ENCODE assay signal across 20 mouse cellular contexts in the genomic region with DNA sequence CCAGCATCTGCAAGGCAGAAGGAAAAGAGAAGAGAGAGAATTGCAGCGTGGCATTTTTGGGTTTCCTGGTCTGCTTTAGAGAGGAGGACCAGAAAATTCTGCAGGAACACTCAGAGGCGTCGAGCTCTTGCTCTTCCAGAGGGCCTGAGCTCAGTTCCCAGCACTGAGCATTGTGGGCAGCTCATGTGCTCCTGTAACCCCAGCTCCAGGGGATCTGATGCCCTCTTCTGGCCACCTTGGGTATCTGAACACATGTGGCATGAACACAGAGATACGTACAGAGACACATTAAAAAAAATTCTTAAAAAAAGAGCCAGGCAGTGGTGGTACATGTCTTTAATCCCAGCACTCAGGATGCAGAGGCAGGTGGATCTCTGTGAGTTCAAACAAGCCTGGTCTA. TPM values are rescaled to one million over a fixed set of nuclear protein-coding genes. Genes with fewer than 3 reads are reported as not detected.
A peak's percentile ranks its signal among the peaks of the same experiment; 100 is the strongest.
DNase-seq lines count a peak whose midpoint lies in the region; ATAC-seq and TF ChIP-seq lines count a peak whose summit lies in the region.
"Had no signal": no experiment of that assay in that cellular context is flagged by ENCODE, and none has a peak within 500 bp of the region (broad histone marks: within the 10 kb centered on the region; RNA-seq: fewer than 3 reads in every experiment).

No protein-coding gene starts in this region.

- 0 out of 2 replicates have a peak overlapping the region, but pooled peaks have one; percentile 26 for H3K27ac ChIP-seq in hindbrain, postnatal 0 days
- no peak overlapping the region for H3K27ac ChIP-seq in hindbrain, embryonic 12.5 days
- H3K27ac ChIP-seq in midbrain, postnatal 0 days (ENCODE audit: low read depth, low read length): no peak overlapping the region
- H3K27ac ChIP-seq in midbrain, embryonic 11.5 days (ENCODE audit: low read depth, low read length): no peak overlapping the region
- no peak overlapping the region for H3K27ac ChIP-seq in stomach, postnatal 0 days (replicated peaks)
- H3K27ac ChIP-seq: hindbrain, embryonic 10.5 days; hindbrain, embryonic 15.5 days had no signal

- H3K9ac ChIP-seq in hindbrain, postnatal 0 days (replicated peaks; ENCODE audit: low read length): no peak overlapping the region
- no peak overlapping the region for H3K9ac ChIP-seq in hindbrain, embryonic 12.5 days
- no peak overlapping the region for H3K9ac ChIP-seq in midbrain, postnatal 0 days (replicated peaks; ENCODE audit: low read length, poor library complexity, severe bottlenecking)
- no peak overlapping the region for H3K9ac ChIP-seq in midbrain, embryonic 11.5 days (ENCODE audit: low read length)
- no peak overlapping the region for H3K9ac ChIP-seq in stomach, postnatal 0 days (ENCODE audit: low read length)
- H3K9ac ChIP-seq: hindbrain, embryonic 15.5 days had no signal

- no peak for DNase-seq in hindbrain, postnatal 0 days (ENCODE audit: low spot score)
- no peak for DNase-seq in midbrain, postnatal 0 days (ENCODE audit: low spot score)
- no peak for DNase-seq in midbrain, embryonic 11.5 days (ENCODE audit: low spot score, missing footprints)
- peak; percentile 81 for DNase-seq in R1 (ENCODE audit: low read depth, low spot score)
- no peak for DNase-seq in stomach, postnatal 0 days (ENCODE audit: low spot score)
- no peak for DNase-seq in cerebellum, postnatal 10 days
- DNase-seq in gastrocnemius, postnatal 36 days: no peak
- DNase-seq: adrenal gland, postnatal 10 days; cerebellum, adult 11-12 months; cerebellum, adult 9-10 months; cerebellum, postnatal 36 days; heart, adult 18-20 months had no signal

- ATAC-seq in hindbrain, postnatal 0 days: no peak
- no peak for ATAC-seq in hindbrain, embryonic 12.5 days (ENCODE audit: low FRiP score)
- no peak for ATAC-seq in midbrain, postnatal 0 days (ENCODE audit: low FRiP score)
- no peak for ATAC-seq in midbrain, embryonic 11.5 days (ENCODE audit: low FRiP score)
- no peak for ATAC-seq in stomach, postnatal 0 days (ENCODE audit: low FRiP score, low TSS enrichment)
- ATAC-seq: forebrain, embryonic 14.5 days; inflammation-experienced regulatory T-cells, adult 6 months; intestine, postnatal 0 days had no signal

- H3K4me2 ChIP-seq in hindbrain, postnatal 0 days (ENCODE audit: low read depth, low read length): no peak overlapping the region
- no peak overlapping the region for H3K4me2 ChIP-seq in hindbrain, embryonic 12.5 days (replicated peaks)
- no peak overlapping the region for H3K4me2 ChIP-seq in midbrain, postnatal 0 days (ENCODE audit: low read depth, low read length, poor library complexity, severe bottlenecking)
- no peak overlapping the region for H3K4me2 ChIP-seq in midbrain, embryonic 11.5 days
- no peak overlapping the region for H3K4me2 ChIP-seq in stomach, postnatal 0 days (replicated peaks; ENCODE audit: low read depth)
- H3K4me2 ChIP-seq: heart, embryonic 11.5 days; hindbrain, embryonic 15.5 days had no signal

- H3K4me1 ChIP-seq in hindbrain, postnatal 0 days (ENCODE audit: insufficient read depth, low read length): no peaks in the 10 kb centered on the region
- H3K4me1 ChIP-seq in hindbrain, embryonic 12.5 days: no peaks in the 10 kb centered on the region
- H3K4me1 ChIP-seq in midbrain, postnatal 0 days (ENCODE audit: insufficient read depth, low read length): peaks cover 2% of the 10 kb centered on the region; the same call in 1 of the 2 replicates
- H3K4me1 ChIP-seq in midbrain, embryonic 11.5 days (ENCODE audit: control insufficient read depth, insufficient read depth, low read length): peaks cover 2% of the 10 kb centered on the region; the same call in 1 of the 2 replicates
- no peaks in the 10 kb centered on the region for H3K4me1 ChIP-seq in stomach, postnatal 0 days (replicated peaks; ENCODE audit: control insufficient read depth, insufficient read depth)

- H3K27me3 ChIP-seq in hindbrain, postnatal 0 days (ENCODE audit: insufficient read depth, low read length): no peaks in the 10 kb centered on the region
- H3K27me3 ChIP-seq in hindbrain, embryonic 12.5 days: no peaks in the 10 kb centered on the region; the same call in 1 of the 2 replicates
- H3K27me3 ChIP-seq in midbrain, postnatal 0 days (ENCODE audit: insufficient read depth, low read length): no peaks in the 10 kb centered on the region
- H3K27me3 ChIP-seq in midbrain, embryonic 11.5 days (ENCODE audit: control insufficient read depth, insufficient read depth, low read length): no peaks in the 10 kb centered on the region
- H3K27me3 ChIP-seq in stomach, postnatal 0 days (ENCODE audit: control insufficient read depth, insufficient read depth, low read length): no peaks in the 10 kb centered on the region
- H3K27me3 ChIP-seq: CH12.LX; hindbrain, embryonic 15.5 days had no signal

- H3K9me3 ChIP-seq in hindbrain, postnatal 0 days (ENCODE audit: low read length): no peaks in the 10 kb centered on the region
- no peaks in the 10 kb centered on the region for H3K9me3 ChIP-seq in hindbrain, embryonic 12.5 days (replicated peaks)
- no peaks in the 10 kb centered on the region for H3K9me3 ChIP-seq in midbrain, postnatal 0 days (ENCODE audit: low read length)
- no peaks in the 10 kb centered on the region for H3K9me3 ChIP-seq in midbrain, embryonic 11.5 days (ENCODE audit: control insufficient read depth, low read length)
- no peaks in the 10 kb centered on the region for H3K9me3 ChIP-seq in stomach, postnatal 0 days (ENCODE audit: control insufficient read depth, low read length)
- H3K9me3 ChIP-seq: hindbrain, embryonic 15.5 days had no signal

- intact Hi-C loops in gastrocnemius, postnatal 36 days (cut with DNase I): no loop called here

- TF ChIP-seq EP300 in stomach, postnatal 0 days (optimal IDR thresholded peaks at IDR 0.05): no peak

- no peak overlapping the region for H3K4me3 ChIP-seq in hindbrain, postnatal 0 days (ENCODE audit: low read length)
- H3K4me3 ChIP-seq in hindbrain, embryonic 12.5 days: no peak overlapping the region
- no peak overlapping the region for H3K4me3 ChIP-seq in midbrain, postnatal 0 days (ENCODE audit: low read depth, low read length)
- H3K4me3 ChIP-seq in midbrain, embryonic 11.5 days (ENCODE audit: low read depth, low read length): no peak overlapping the region
- no peak overlapping the region for H3K4me3 ChIP-seq in stomach, postnatal 0 days (ENCODE audit: low read depth, low read length)
- H3K4me3 ChIP-seq: hindbrain, embryonic 10.5 days; hindbrain, embryonic 15.5 days had no signal

- 82% methylated on average over 4 of the region's 4 CpGs for WGBS in hindbrain, postnatal 0 days
- 94% methylated on average over 4 of the region's 4 CpGs for WGBS in hindbrain, embryonic 12.5 days
- 89% methylated on average over 4 of the region's 4 CpGs for WGBS in midbrain, postnatal 0 days
- 80% methylated on average over 4 of the region's 4 CpGs for WGBS in midbrain, embryonic 11.5 days
- 93% methylated on average over 4 of the region's 4 CpGs for WGBS in stomach, postnatal 0 days

- H3K36me3 ChIP-seq in hindbrain, postnatal 0 days (ENCODE audit: insufficient read depth, low read length): no peaks in the 10 kb centered on the region
- no peaks in the 10 kb centered on the region for H3K36me3 ChIP-seq in hindbrain, embryonic 12.5 days
- no peaks in the 10 kb centered on the region for H3K36me3 ChIP-seq in midbrain, postnatal 0 days (ENCODE audit: insufficient read depth, low read length)
- H3K36me3 ChIP-seq in midbrain, embryonic 11.5 days (ENCODE audit: control insufficient read depth, insufficient read depth, low read length): no peaks in the 10 kb centered on the region
- H3K36me3 ChIP-seq in stomach, postnatal 0 days (ENCODE audit: control insufficient read depth, insufficient read depth, low read length): no peaks in the 10 kb centered on the region
- H3K36me3 ChIP-seq: hindbrain, embryonic 10.5 days; hindbrain, embryonic 15.5 days had no signal

- TF ChIP-seq CTCF in hindbrain, postnatal 0 days (IDR thresholded peaks at IDR 0.05; ENCODE audit: low read depth): 0 out of 2 replicates have a peak, but pooled peaks have one; percentile 4
- TF ChIP-seq CTCF in midbrain, postnatal 0 days (IDR thresholded peaks at IDR 0.05): peak; percentile 25
- 0 out of 2 replicates have a peak, but pooled peaks have one; percentile 2 for TF ChIP-seq CTCF in stomach, postnatal 0 days (IDR thresholded peaks at IDR 0.05; ENCODE audit: low read depth)

RNA-seq across cellular contexts. Expression of a gene that starts 15.4 kb away (rescaled TPM):
- 29.6 and 34.2 TPM in 2 replicates for total RNA-seq in hindbrain, postnatal 0 days (2014; rRNA removed)
- 45.3 and 48.0 TPM in 2 replicates for polyA plus RNA-seq in hindbrain, postnatal 0 days (2015; fragmentation: Nextera tagmentation; extraction: Ambion mirVana)
- 67.2 and 71.9 TPM in 2 replicates for polyA plus RNA-seq in hindbrain, embryonic 12.5 days (2016; fragmentation: Nextera tagmentation; extraction: Ambion mirVana)
- 34.7 and 43.2 TPM in 2 replicates for total RNA-seq in midbrain, postnatal 0 days (2014; rRNA removed)
- 47.2 and 50.1 TPM in 2 replicates for polyA plus RNA-seq in midbrain, postnatal 0 days (2015; fragmentation: Nextera tagmentation; extraction: Ambion mirVana)
- 67.4 and 69.3 TPM in 2 replicates for polyA plus RNA-seq in midbrain, embryonic 11.5 days (2014; fragmentation: Nextera tagmentation; extraction: Ambion mirVana)
- 24.4 and 26.4 TPM in 2 replicates for polyA plus RNA-seq in stomach, postnatal 0 days (2015; fragmentation: Nextera tagmentation; extraction: Ambion mirVana)
- 10 to 100 TPM; 11.9 to 15.0 TPM for total RNA-seq in gastrocnemius, postnatal 36 days (2021)

RNA-seq across cellular contexts. Expression of a gene that starts 33.2 kb away (rescaled TPM):
- 85.6 and 87.7 TPM in 2 replicates for total RNA-seq in hindbrain, postnatal 0 days (2014; rRNA removed)
- polyA plus RNA-seq in hindbrain, postnatal 0 days (2015; fragmentation: Nextera tagmentation; extraction: Ambion mirVana): 144 and 145 TPM in 2 replicates
- polyA plus RNA-seq in hindbrain, embryonic 12.5 days (2016; fragmentation: Nextera tagmentation; extraction: Ambion mirVana): 124 and 125 TPM in 2 replicates
- total RNA-seq in midbrain, postnatal 0 days (2014; rRNA removed): 124 and 131 TPM in 2 replicates
- polyA plus RNA-seq in midbrain, postnatal 0 days (2015; fragmentation: Nextera tagmentation; extraction: Ambion mirVana): 148 and 160 TPM in 2 replicates
- polyA plus RNA-seq in midbrain, embryonic 11.5 days (2014; fragmentation: Nextera tagmentation; extraction: Ambion mirVana): 79.4 and 99.6 TPM in 2 replicates
- 35.7 TPM in 2 replicates for polyA plus RNA-seq in stomach, postnatal 0 days (2015; fragmentation: Nextera tagmentation; extraction: Ambion mirVana)
- 10 to 100 TPM; 31.0 to 38.0 TPM for total RNA-seq in gastrocnemius, postnatal 36 days (2021)
